Mouse (Mus musculus) heart, postnatal 0 days (tissue): Measurements from ENCODE around the gene Arl4c.

Source experiments
- CTCF ChIP-seq: IDR thresholded peaks from 2 replicates; pipeline ENCODE4 v1.5.1; 2016; ENCODE audit warnings: antibody characterized with exemption, control low read depth, low read depth
- EP300 ChIP-seq: IDR thresholded peaks from 2 replicates; pipeline ENCODE4 v1.6.1; 2016; ENCODE audit warnings: antibody characterized with exemption, low read depth

DNA sequence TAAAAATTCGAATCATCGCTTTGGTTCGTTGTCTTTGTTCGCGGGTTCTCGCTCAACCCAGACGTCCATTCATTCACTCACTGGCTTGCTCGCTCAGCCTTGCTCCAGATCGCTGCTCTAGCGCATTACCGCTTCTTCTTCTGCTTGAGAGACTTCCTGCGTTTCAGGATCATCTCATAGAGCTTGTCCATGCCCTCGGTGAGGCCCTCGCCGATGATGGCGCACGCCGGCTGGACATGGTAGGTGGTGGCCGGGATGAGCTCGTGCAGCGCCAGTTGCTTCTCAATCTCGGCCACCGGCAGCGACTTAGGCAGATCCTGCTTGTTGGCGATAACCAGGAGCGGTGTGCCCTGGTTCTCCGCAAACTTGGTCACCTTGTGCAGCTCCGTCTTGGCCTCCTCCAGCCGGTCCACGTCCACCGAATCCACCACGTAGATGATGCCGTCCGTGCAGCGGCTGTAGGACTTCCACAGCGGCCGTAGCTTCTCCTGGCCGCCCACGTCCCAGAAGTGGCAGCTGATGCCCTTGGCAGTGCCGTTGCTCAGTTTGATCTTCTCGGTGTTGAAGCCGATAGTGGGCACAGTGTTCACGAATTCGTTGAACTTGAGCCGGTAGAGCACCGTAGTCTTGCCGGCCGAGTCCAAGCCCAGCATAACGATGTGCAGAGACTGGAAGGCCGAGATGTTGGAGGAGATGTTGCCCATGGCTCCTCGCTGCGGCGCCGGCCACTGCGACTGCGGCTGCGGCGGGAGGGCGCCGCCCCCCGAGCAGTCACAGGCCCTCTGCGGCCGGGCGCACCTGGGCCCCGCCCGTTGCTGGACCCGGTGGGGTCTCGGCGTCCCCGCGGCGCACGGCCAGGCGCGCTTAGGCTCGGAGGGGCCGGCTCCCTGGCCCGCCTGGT lies 810 bp downstream of the Arl4c start:
- TF ChIP-seq CTCF (no peak), EP300 (no peak)
